10 mouse cellular contexts compared by ENCODE assay signal in genomic region chr4:43630671-43631045, GRCm38 (mm10). TPM values are rescaled to one million over a fixed set of nuclear protein-coding genes. Genes with fewer than 3 reads are reported as not detected.
DNase-seq lines count a peak whose midpoint lies in the region; ATAC-seq and TF ChIP-seq lines count a peak whose summit lies in the region.
"Had no signal": no experiment of that assay in that cellular context is flagged by ENCODE, and none has a peak within 500 bp of the region (broad histone marks: within the 10 kb centered on the region; RNA-seq: fewer than 3 reads in every experiment).

No protein-coding gene starts in this region.

- WGBS in limb, embryonic 11.5 days, result 21% methylated on average over 5 of the region's 5 CpGs
- WGBS in olfactory bulb, adult 2 months, result 29% methylated on average over 5 of the region's 5 CpGs

- TF ChIP-seq POLR2A in embryonic fibroblast, embryonic 13.5 days (IDR thresholded peaks at IDR 0.05; ENCODE audit: low read depth, low read length), result no peak
- no peak for TF ChIP-seq POLR2A in olfactory bulb, adult 2 months (IDR thresholded peaks at IDR 0.05; ENCODE audit: insufficient read depth, low read depth, low read length)

- H3K9me3 ChIP-seq in limb, embryonic 11.5 days (ENCODE audit: control insufficient read depth, low read length), result no peaks in the 10 kb centered on the region; the same call in 1 of the 2 replicates

- H3K9ac ChIP-seq in limb, embryonic 11.5 days (ENCODE audit: low read length), result no peak overlapping the region

- peaks cover 5% of the 10 kb centered on the region; the same call in 1 of the 2 replicates for H3K27me3 ChIP-seq in limb, embryonic 11.5 days (ENCODE audit: control insufficient read depth, insufficient read depth, low read length)

- TF ChIP-seq CTCF in layer of hippocampus, adult 2 months (conservative IDR thresholded peaks at IDR 0.05), result no peak
- no peak for TF ChIP-seq CTCF in embryonic fibroblast, embryonic 13.5 days (IDR thresholded peaks at IDR 0.05; ENCODE audit: borderline replicate concordance, insufficient read depth, low read length)
- TF ChIP-seq CTCF in olfactory bulb, adult 2 months (IDR thresholded peaks at IDR 0.05; ENCODE audit: insufficient read depth, low read depth, low read length), result no peak

- no peak for DNase-seq in layer of hippocampus, adult 2 months (ENCODE audit: low spot score in 2 of 2)
- DNase-seq in layer of hippocampus, adult 9-11 months, result no peak
- no peak for DNase-seq in limb, embryonic 11.5 days (ENCODE audit: low spot score)
- no peak for DNase-seq in gastrocnemius, adult 18-20 months (ENCODE audit: low spot score)
- no peak for DNase-seq in cerebellum, adult 11 months

- H3K4me3 ChIP-seq in layer of hippocampus, adult 2 months, result peak overlapping the region; percentile 82
- peak overlapping the region; percentile 37; the same call in 1 of the 2 replicates for H3K4me3 ChIP-seq in embryonic fibroblast, embryonic 13.5 days (ENCODE audit: insufficient read depth, low read length)
- H3K4me3 ChIP-seq in limb, embryonic 11.5 days (ENCODE audit: low read depth, low read length), result peak overlapping the region; percentile 53
- peak overlapping the region; percentile 79; the same call in 1 of the 2 replicates for H3K4me3 ChIP-seq in olfactory bulb, adult 2 months (ENCODE audit: insufficient read depth, low read depth, low read length)

- peak overlapping the region; percentile 95 for H3K27ac ChIP-seq in layer of hippocampus, adult 2 months
- no peak overlapping the region for H3K27ac ChIP-seq in embryonic fibroblast, embryonic 13.5 days (ENCODE audit: insufficient read depth, low read length)
- no peak overlapping the region for H3K27ac ChIP-seq in limb, embryonic 11.5 days (replicated peaks; ENCODE audit: low read depth, low read length)
- H3K27ac ChIP-seq in olfactory bulb, adult 2 months (ENCODE audit: insufficient read depth, low read depth, low read length), result no peak overlapping the region

- peaks cover 7% of the 10 kb centered on the region for H3K4me1 ChIP-seq in embryonic fibroblast, embryonic 13.5 days (ENCODE audit: control insufficient read depth, insufficient read depth, low read length)
- H3K4me1 ChIP-seq in limb, embryonic 11.5 days (ENCODE audit: control insufficient read depth, insufficient read depth, low read length), result peaks cover 12% of the 10 kb centered on the region
- peaks cover 22% of the 10 kb centered on the region for H3K4me1 ChIP-seq in olfactory bulb, adult 2 months (ENCODE audit: control insufficient read depth, insufficient read depth, low read length)

- peak overlapping the region; percentile 90 for H3K4me2 ChIP-seq in limb, embryonic 11.5 days (ENCODE audit: low read depth, severe bottlenecking)

- no peaks in the 10 kb centered on the region for H3K36me3 ChIP-seq in limb, embryonic 11.5 days (ENCODE audit: control insufficient read depth, insufficient read depth, low read length)

- ATAC-seq in limb, embryonic 11.5 days (ENCODE audit: insufficient number of reproducible peaks, low FRiP score, low TSS enrichment, low read depth), result no peak
- no peak; the same call in 1 of the 2 replicates for ATAC-seq in megakaryocyte, adult 5-6 weeks (ENCODE audit: poor library complexity, severe bottlenecking)
- ATAC-seq: activated CD4-positive, CD25-positive, alpha-beta regulatory T cell, adult 4 months had no signal

RNA-seq across cellular contexts. Expression of gene Npr2, which starts 1.1 kb away (rescaled TPM):
- total RNA-seq in layer of hippocampus, adult 2 months (2021), result 10 to 100 TPM; 57.4 to 59.3 TPM
- 60.0 and 62.1 TPM in 2 replicates for polyA plus RNA-seq in embryonic fibroblast, embryonic 13.5 days (2011; ENCODE audit: insufficient read length, low read depth, missing spikeins)
- polyA plus RNA-seq in limb, embryonic 11.5 days (2014; fragmentation: Nextera tagmentation; extraction: Ambion mirVana), result 7.9 and 8.1 TPM in 2 replicates
- polyA plus RNA-seq in olfactory bulb, adult 2 months (2012; ENCODE audit: insufficient read depth, insufficient read length, low replicate concordance, missing spikeins), result not detected in 2 replicates
- total RNA-seq in gastrocnemius, adult 18-20 months (2021), result 10 to 100 TPM; 35.2 to 38.7 TPM
- total RNA-seq in megakaryocyte, adult 5-6 weeks (2015), result 0.29 and 1.7 TPM in 2 replicates
- 0.33 and 1.3 TPM in 2 replicates for total RNA-seq in megakaryocyte, adult 5-6 weeks (2017)
- polyA plus RNA-seq: activated CD4-positive, CD25-positive, alpha-beta regulatory T cell, adult 4 months had no signal

RNA-seq across cellular contexts. Expression of gene Spag8, which starts 22.7 kb away (rescaled TPM):
- 1 to 10 TPM; 2.0 to 2.5 TPM for total RNA-seq in layer of hippocampus, adult 2 months (2021)
- polyA plus RNA-seq in embryonic fibroblast, embryonic 13.5 days (2011; ENCODE audit: insufficient read length, low read depth, missing spikeins), result not detected in 2 replicates
- 0.89 and 1.1 TPM in 2 replicates for polyA plus RNA-seq in limb, embryonic 11.5 days (2014; fragmentation: Nextera tagmentation; extraction: Ambion mirVana)
- polyA plus RNA-seq in olfactory bulb, adult 2 months (2012; ENCODE audit: insufficient read depth, insufficient read length, low replicate concordance, missing spikeins), result not detected in 2 replicates
- total RNA-seq in gastrocnemius, adult 18-20 months (2021), result not detected
- total RNA-seq in megakaryocyte, adult 5-6 weeks (2015), result not detected in 2 replicates
- total RNA-seq in megakaryocyte, adult 5-6 weeks (2017), result not detected in 2 replicates
- polyA plus RNA-seq: activated CD4-positive, CD25-positive, alpha-beta regulatory T cell, adult 4 months had no signal

RNA-seq across cellular contexts. Expression of gene Hint2, which starts 25.6 kb away (rescaled TPM):
- total RNA-seq in layer of hippocampus, adult 2 months (2021), result 10 to 100 TPM; 31.4 to 32.9 TPM
- polyA plus RNA-seq in embryonic fibroblast, embryonic 13.5 days (2011; ENCODE audit: insufficient read length, low read depth, missing spikeins), result 22.9 and 27.9 TPM in 2 replicates
- polyA plus RNA-seq in limb, embryonic 11.5 days (2014; fragmentation: Nextera tagmentation; extraction: Ambion mirVana), result 71.4 and 73.9 TPM in 2 replicates
- polyA plus RNA-seq in olfactory bulb, adult 2 months (2012; ENCODE audit: insufficient read depth, insufficient read length, low replicate concordance, missing spikeins), result not detected in 2 replicates
- total RNA-seq in gastrocnemius, adult 18-20 months (2021), result 10 to 100 TPM; 37.4 to 44.9 TPM
- 23.8 and 24.3 TPM in 2 replicates for total RNA-seq in megakaryocyte, adult 5-6 weeks (2015)
- total RNA-seq in megakaryocyte, adult 5-6 weeks (2017), result 24.6 and 27.9 TPM in 2 replicates

RNA-seq across cellular contexts. Expression of gene Tmem8b, which starts 38.1 kb away (rescaled TPM):
- 10 to 100 TPM; 74.8 to 75.5 TPM for total RNA-seq in layer of hippocampus, adult 2 months (2021)
- 5.2 and 7.4 TPM in 2 replicates for polyA plus RNA-seq in embryonic fibroblast, embryonic 13.5 days (2011; ENCODE audit: insufficient read length, low read depth, missing spikeins)
- polyA plus RNA-seq in limb, embryonic 11.5 days (2014; fragmentation: Nextera tagmentation; extraction: Ambion mirVana), result 2.7 and 2.8 TPM in 2 replicates
- polyA plus RNA-seq in olfactory bulb, adult 2 months (2012; ENCODE audit: insufficient read depth, insufficient read length, low replicate concordance, missing spikeins), result not detected in 2 replicates
- total RNA-seq in gastrocnemius, adult 18-20 months (2021), result 10 to 100 TPM; 10.9 to 12.7 TPM
- total RNA-seq in megakaryocyte, adult 5-6 weeks (2015), result 0.27 and 0.42 TPM in 2 replicates
- total RNA-seq in megakaryocyte, adult 5-6 weeks (2017), result 0.04 and 0.16 TPM in 2 replicates

RNA-seq across cellular contexts. Expression of gene Fam221b, which starts 38.3 kb away (rescaled TPM):
- 1 to 10 TPM; 1.4 to 1.5 TPM for total RNA-seq in layer of hippocampus, adult 2 months (2021)
- polyA plus RNA-seq in embryonic fibroblast, embryonic 13.5 days (2011; ENCODE audit: insufficient read length, low read depth, missing spikeins), result 0.62 and 0.67 TPM in 2 replicates
- polyA plus RNA-seq in limb, embryonic 11.5 days (2014; fragmentation: Nextera tagmentation; extraction: Ambion mirVana), result 2.6 and 3.0 TPM in 2 replicates
- not detected in 2 replicates for polyA plus RNA-seq in olfactory bulb, adult 2 months (2012; ENCODE audit: insufficient read depth, insufficient read length, low replicate concordance, missing spikeins)
- under 1 TPM; 0.09 to 0.16 TPM for total RNA-seq in gastrocnemius, adult 18-20 months (2021)
- total RNA-seq in megakaryocyte, adult 5-6 weeks (2015), result 0.11 TPM in 1 of 2 replicates, not detected in the other
- total RNA-seq in megakaryocyte, adult 5-6 weeks (2017), result 0.20 and 0.33 TPM in 2 replicates
- polyA plus RNA-seq: spleen, adult 2 months had no signal

Comparison
In these comparisons a context has a peak if more than half of its experiments do, and no peak if none do; other contexts are left out.
1. RNA of gene Npr2, which starts 1.1 kb away (total RNA-seq): 57.4 to 59.3 TPM in layer of hippocampus, adult 2 months and 35.2 to 38.7 TPM in gastrocnemius, adult 18-20 months; 0.29 to 1.7 TPM in megakaryocyte, adult 5-6 weeks; every median in the first group is over 10 times any median in the second.
2. Peak in every context shown above with its lines, with median percentiles within 50 percentile points of each other: H3K4me3 ChIP-seq.